Mouse (Mus musculus): Measurements from ENCODE around the gene Dvl3.

GRCm38 (mm10) chr16:20528779-20529178 is 12.0 kb downstream of the Dvl3 start:
- TF ChIP-seq CTCF (IDR thresholded peaks at IDR 0.05; ENCODE audit: borderline replicate concordance, insufficient read depth, low read depth, low read length) = no peak
- no peak for TF ChIP-seq POLR2A (IDR thresholded peaks at IDR 0.05; ENCODE audit: borderline replicate concordance, insufficient read depth, low read length)
